Mouse (Mus musculus) 3134 (cell line): ENCODE results near the gene Gm6408.
"Not testable (repeated sequence)": the region's sequence is repeated elsewhere in the genome, so short reads cannot be mapped to it uniquely, and the experiment has no call there.

Experiments used
- DNase-seq: peaks from one replicate; pipeline ENCODE4 v3.0.0-alpha.2; 2011; ENCODE audit warnings: low spot score; ENCODE audit not compliant: insufficient read length; ENCODE audit errors: extremely low read depth

Gene Gm6408

DNA sequence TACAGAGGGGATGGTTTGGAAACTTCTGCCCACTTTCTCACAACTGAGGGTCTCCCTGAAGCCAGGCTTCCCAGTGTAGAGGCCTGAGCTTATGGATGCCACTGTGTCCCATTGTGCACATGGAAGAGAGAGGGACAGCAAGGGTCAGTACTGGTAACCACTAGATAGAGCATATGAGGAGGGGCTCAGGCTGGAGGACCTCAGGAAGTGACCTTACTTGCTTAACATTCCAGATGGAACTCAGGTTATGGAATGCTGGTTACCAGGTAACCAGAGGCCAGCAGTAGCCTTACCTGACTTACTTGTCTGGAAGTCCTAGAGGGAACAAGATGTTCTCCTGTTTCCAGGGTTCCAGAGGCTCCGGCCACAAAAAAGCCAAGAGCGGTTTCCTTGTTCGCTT lies at the start of gene Gm6408:
Gm6408 (plus strand) TSS at position 301 of the 400 bp plus-strand sequence.
- DNase-seq = not testable (repeated sequence)

DNA sequence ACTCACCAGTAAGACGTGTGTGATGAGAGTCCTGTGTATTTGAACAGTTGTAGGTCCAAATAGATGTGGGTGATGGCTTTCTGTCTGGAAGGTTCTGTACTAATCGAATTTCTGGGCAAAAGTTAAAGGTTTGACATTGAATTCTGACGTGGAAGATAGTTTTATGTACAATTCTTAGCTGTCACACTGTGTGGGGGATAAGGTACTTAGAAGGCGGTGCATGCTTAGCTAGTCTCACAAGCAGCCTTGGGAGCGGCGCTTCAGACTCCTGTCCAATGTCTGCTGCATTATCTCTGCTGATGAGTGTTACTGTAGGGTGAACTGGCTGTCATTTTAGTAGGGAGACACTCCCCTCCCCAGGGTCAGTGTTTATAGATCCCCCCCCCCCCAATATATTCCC lies 49.3 kb upstream of the Gm6408 start:
- no peak for DNase-seq

GRCm38 (mm10) chr5:146435316-146435715 lies 46.4 kb upstream of the Gm6408 start:
- DNase-seq = no peak

DNA sequence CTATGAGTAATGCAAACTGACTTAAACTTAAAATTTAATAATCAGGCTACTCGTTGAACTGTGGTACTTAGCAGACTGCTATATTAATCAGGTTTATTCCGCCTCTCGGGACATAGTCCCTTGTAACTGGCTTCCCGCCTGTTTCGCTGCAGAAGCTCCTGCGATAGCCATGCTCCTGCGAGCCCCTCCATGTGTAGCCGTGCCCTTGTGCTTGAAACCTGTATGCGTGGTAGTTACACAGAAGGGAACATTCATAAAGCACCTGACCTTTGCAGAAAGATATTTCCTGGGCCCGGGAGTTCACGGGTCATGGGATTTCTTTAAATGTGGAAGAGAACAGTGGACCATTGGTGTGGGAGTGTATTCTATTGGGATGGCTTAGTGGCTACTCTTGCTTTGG lies 45.0 kb upstream of the Gm6408 start:
- DNase-seq = no peak

DNA sequence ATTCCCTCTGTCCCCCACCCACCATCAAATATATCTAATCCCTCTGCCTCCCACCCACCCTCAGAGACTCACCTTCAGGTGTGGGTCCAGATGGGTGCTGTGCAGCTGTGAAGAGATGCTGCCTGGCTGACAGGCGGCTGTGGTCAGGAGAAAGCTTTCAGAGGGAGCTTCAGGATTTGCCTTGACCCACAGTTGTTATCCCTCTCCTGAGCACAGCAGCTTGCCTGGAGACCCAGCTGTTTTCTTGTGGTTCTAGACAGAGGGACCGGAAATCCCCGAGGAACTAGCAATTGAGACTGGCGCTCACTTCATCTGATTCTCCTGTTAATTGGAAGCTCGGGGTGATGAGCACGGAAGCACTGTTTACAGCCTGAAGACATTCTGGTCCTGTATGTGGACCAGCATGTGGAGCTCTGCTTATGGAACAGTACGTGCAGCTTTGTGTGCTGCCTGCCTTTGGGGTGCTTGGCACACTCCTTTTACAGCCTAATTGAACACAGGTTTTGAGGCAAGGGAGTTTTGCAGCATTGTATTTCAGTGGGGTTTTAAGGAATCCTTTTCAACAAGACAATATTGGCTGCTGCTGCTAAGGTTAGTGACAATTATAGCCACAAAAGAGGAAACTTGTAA lies 42.5 kb upstream of the Gm6408 start:
- DNase-seq = no peak

DNA sequence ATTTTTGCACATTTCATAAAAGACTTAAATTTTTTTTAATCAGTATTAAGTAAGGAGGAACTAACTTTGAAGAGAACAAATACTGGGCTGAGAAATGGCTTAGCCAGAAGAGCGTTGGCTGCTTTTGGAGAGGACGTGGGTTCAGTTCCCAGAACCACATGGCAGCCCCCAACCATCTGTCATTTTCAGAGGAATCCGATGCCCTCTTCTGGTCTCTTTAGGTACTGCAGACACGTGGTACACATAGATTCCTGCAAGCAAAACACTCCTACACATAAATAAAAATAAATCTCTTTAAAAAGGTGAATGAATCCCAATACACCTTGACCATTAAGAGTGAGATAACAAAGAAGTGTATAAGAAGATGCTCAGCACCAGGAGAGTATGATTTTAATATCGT lies 41.5 kb upstream of the Gm6408 start:
- no peak for DNase-seq

- no peak for DNase-seq
These were observed 39.0 kb upstream of the Gm6408 start for GRCm38 (mm10) chr5:146442767-146443166.

GRCm38 (mm10) chr5:146446633-146447032 lies 35.1 kb upstream of the Gm6408 start:
- DNase-seq = no peak

DNA sequence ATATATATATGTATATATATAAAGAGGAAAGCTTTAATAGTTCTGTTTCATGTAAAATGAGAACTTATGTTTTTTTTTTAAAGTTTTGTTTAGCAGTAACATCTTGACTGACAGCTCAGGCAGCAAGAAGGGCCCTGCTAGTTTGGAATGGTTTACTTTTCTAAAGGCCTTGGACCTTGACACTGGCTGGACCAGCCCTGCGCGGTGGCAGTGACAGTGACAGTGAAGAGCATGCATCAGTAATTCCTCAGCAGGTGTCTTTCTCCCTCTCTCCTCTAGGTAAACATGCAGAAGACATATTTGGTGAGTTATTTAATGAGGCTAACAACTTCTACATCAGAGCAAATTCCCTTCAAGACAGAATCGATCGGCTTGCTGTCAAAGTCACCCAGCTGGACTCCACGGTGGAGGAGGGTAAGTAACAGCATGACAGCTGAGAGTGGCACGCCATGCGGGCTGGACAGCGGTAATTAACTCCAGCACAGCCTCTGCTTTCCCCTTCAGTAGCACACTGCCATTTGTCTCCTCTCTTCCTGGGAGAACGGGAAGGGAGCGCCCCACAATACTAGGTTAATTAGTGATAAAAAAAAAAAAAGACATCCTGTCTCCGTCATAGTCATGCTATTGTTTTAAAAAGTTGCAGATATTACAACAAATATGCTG lies 30.0 kb upstream of the Gm6408 start:
- DNase-seq = no peak

GRCm38 (mm10) chr5:146453556-146453955 lies 28.2 kb upstream of the Gm6408 start:
- DNase-seq = no peak

DNA sequence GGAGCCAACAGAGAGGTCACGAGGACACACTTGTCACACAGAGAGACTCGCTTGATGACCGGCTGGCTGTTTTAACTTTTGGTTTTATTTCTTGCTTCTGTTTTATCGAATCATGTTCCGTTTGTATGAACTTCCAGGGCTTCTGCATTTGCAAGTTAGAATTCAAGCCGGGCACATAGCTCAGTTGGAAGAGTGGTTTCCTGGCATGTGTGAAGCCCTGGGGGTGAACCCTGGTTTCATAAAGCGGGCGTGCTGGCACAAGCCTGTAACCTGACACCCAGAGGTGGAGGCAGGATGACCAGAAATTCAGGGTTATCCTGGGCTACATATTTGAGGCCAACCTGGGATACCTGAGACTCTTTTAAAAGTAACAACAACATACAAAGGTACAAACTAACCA lies 20.2 kb upstream of the Gm6408 start:
- DNase-seq = no peak

- no peak for DNase-seq
These were observed 15.1 kb upstream of the Gm6408 start for GRCm38 (mm10) chr5:146466663-146467062.

DNA sequence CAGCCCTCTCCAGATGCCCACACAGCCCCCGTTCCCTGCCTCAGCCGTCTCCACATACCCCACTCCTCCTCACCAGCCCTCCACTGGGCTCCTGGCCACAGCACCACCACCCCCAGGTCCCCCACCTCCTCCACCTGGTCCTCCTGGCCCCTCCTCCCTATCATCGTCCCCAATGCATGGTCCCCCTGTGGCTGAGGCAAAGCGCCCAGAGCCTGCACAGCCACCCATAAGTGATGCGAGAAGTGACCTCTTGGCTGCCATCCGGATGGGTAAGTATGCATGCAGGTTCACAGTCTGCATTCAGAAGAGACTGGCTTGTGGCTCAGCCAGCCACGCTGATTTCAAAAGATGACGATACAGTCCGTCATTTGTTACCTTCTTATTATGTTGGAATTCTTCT lies 13.5 kb upstream of the Gm6408 start:
- DNase-seq = no peak

DNA sequence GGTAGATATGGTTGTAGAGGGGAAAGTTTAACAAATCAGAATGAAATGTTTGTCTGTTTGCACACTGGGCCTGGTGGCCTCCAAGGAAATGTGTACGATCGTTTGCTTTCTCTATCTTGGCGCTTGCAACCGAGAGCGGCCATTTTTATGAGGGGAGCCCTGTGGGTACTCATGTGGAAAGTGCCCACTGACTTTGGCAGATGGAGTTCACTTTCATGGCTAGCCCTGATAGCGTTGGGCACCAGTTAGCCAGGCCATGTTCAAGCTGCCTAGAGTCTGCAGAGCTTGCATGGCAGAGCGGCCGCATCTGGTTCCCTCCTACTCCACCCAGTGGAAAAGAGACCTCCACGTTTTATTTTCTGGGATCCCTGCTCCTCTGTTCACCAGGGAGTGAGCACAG lies 10.9 kb upstream of the Gm6408 start:
- no peak for DNase-seq

GRCm38 (mm10) chr5:146471311-146471710 lies 10.5 kb upstream of the Gm6408 start:
- no peak for DNase-seq

DNA sequence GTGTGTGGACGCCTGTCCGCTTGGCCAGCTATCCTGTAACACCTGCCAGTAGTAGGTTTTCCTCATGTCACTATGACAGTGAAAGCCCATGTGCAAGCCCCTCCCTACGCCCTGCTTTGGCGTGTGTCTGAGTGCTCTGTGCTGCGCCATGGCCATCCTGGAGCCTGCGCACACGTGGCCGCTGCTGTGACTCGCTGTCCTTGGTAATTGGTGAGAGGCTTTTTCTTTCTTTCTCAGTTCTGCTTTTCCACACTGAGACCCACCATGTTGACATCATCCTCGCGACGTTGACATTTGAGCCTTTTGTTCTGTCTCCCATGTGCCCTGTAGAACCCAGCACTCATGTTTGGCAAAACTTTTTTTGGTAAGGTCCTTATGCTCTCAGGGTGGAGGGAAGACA lies 9.9 kb upstream of the Gm6408 start:
- DNase-seq = no peak

DNA sequence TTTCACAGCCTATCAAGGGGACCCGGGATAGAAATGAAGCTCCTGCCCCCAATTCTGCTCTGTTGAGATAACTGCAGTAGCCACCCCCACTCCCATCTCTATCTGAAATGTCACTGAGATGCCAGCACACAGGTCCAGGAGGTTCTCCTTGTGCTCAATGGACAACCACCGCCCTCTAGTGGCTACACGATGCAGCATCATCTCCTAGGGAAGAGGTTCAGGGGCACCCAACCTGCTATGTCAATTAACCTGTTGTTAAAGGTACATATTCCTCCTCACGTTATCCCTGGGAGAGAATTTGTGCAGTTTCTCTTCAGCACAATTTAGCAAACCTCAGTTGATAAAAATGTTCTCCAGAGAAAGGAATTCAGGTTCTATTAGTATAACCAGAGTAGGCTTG lies 2.2 kb upstream of the Gm6408 start:
- not testable (repeated sequence) for DNase-seq

GRCm38 (mm10) chr5:146488959-146489358 lies 7.2 kb downstream of the Gm6408 start:
- DNase-seq = not testable (repeated sequence)

- DNase-seq = not testable (repeated sequence)
These were observed 9.3 kb downstream of the Gm6408 start, which contains the start of gene Gm6370 for GRCm38 (mm10) chr5:146491063-146491462. TSS of gene Gm6370 (plus strand) at chr5:146491363.

DNA sequence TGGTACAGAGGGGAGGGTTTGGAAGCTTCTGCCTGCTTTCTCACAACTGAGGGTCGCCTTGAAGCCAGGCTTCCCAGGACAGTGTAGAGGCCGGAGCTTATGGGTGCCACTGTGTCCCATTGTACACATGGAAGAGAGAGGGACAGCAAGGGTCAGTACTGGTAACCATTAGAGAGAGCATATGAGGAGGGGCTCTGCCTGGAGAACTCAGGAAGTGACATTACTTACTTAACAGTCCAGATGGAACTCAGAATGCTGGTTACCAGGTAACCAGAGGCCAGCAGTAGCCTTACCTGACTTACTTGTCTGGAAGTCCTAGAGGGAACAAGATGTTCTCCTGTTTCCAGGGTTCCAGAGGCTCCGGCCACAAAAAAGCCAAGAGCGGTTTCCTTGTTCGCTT lies 20.3 kb downstream of the Gm6408 start, which contains the start of gene 4930449I24Rik:
4930449I24Rik (plus strand) TSS at position 301 of the 400 bp plus-strand sequence.
- DNase-seq = not testable (repeated sequence)

DNA sequence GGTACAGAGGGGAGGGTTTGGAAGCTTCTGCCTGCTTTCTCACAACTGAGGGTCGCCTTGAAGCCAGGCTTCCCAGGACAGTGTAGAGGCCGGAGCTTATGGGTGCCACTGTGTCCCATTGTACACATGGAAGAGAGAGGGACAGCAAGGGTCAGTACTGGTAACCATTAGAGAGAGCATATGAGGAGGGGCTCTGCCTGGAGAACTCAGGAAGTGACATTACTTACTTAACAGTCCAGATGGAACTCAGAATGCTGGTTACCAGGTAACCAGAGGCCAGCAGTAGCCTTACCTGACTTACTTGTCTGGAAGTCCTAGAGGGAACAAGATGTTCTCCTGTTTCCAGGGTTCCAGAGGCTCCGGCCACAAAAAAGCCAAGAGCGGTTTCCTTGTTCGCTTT lies 32.1 kb downstream of the Gm6408 start, which contains the start of gene Gm3402:
Gm3402 (plus strand) TSS at position 301 of the 400 bp plus-strand sequence.
- DNase-seq = not testable (repeated sequence)

DNA sequence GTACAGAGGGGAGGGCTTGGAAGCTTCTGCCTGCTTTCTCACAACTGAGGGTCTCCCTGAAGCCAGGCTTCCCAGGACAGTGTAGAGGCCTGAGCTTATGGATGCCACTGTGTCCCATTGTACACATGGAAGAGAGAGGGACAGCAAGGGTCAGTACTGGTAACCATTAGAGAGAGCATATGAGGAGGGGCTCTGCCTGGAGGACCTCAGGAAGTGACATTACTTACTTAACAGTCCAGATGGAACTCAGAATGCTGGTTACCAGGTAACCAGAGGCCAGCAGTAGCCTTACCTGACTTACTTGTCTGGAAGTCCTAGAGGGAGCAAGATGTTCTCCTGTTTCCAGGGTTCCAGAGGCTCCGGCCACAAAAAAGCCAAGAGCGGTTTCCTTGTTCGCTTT lies 43.7 kb downstream of the Gm6408 start, which contains the start of gene Gm3404:
Gm3404 (plus strand) TSS at position 301 of the 400 bp plus-strand sequence.
- not testable (repeated sequence) for DNase-seq
